Mouse (Mus musculus) spleen, adult 2 months (tissue): ENCODE results near the gene Farp1.

Experiments used
- CTCF ChIP-seq: fragments of 200-500 bp; IDR thresholded peaks from 2 replicates; pipeline ENCODE4 v1.5.1; 2011; ENCODE audit warnings: mild to moderate bottlenecking, inconsistent platforms; ENCODE audit not compliant: insufficient read depth, insufficient read length, insufficient replicate concordance; ENCODE audit errors: extremely low read depth
- POLR2A ChIP-seq: fragments of 200-500 bp; IDR thresholded peaks from 2 replicates; pipeline ENCODE4 v1.6.1; 2011; ENCODE audit warnings: low read depth, low read length, inconsistent platforms

- no peak for TF ChIP-seq POLR2A
- TF ChIP-seq CTCF: no peak
Observed at GRCm38 (mm10) chr14:121180611-121181010, 145.6 kb downstream of the Farp1 start.
